Mouse (Mus musculus) G1E (cell line): ENCODE results near the gene Srsf3.
"Not testable (repeated sequence)": the region's sequence is repeated elsewhere in the genome, so short reads cannot be mapped to it uniquely, and the experiment has no call there.

Experiments used
- CTCF ChIP-seq: IDR thresholded peaks from 2 replicates; pipeline ENCODE4 v1.5.1; 2012; ENCODE audit warnings: low read depth, low read length, inconsistent platforms, mixed read lengths
- GATA1 ChIP-seq: IDR thresholded peaks from 2 replicates; pipeline ENCODE4 v1.6.1; 2012; ENCODE audit warnings: borderline replicate concordance, low read length, inconsistent platforms, mixed read lengths
- GATA2 ChIP-seq: IDR thresholded peaks from 2 replicates; pipeline ENCODE4 v1.6.1; 2012; ENCODE audit warnings: low read depth, low read length, inconsistent platforms, borderline replicate concordance
- POLR2AphosphoS5 ChIP-seq: IDR thresholded peaks from 2 replicates; pipeline ENCODE4 v1.6.1; 2012; ENCODE audit warnings: low read depth, low read length, inconsistent platforms; ENCODE audit not compliant: insufficient replicate concordance
- TAL1 ChIP-seq: conservative IDR thresholded peaks from 2 replicates; pipeline ENCODE4 v1.6.1; 2012; ENCODE audit warnings: low read depth, low read length, inconsistent platforms, mixed read lengths

DNA sequence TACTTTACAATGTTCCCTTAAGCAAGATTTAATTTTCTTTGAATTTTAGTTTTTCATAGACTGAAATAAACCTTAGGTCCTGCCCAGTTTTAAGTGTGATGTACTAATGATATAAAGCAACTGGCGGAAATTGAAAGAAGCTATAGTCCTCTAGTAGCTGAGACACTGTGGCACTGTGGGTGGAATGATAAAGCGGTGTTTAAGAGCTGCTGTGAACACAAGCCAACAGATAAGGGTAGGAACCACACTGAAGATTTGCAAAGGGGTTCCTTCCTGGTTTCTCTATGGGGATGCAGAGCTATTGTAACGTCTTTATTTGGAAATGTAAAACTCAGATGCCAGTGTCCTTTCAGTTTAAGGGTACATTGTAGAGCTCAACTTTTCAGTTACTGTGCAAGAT, 9.2 kb downstream of the Srsf3 start:
- not testable (repeated sequence) for TF ChIP-seq GATA1, POLR2AphosphoS5, CTCF, GATA2
- peak; percentile 30; the same call in 1 of the 2 replicates for TF ChIP-seq TAL1
